Mouse (Mus musculus) heart, embryonic 14.5 days (tissue): ENCODE data around the gene Jund. TPM values are rescaled to one million over a fixed set of nuclear protein-coding genes. Genes with fewer than 3 reads are reported as not detected.

Experiments
- ATAC-seq: fragments of 200-750 bp; cut with Nextera tagmentation; 2 replicates; pipeline ENCODE4 v1.8.0; 2017; ENCODE audit warnings: low read depth, moderate TSS enrichment; ENCODE audit not compliant: insufficient number of reproducible peaks, insufficient read depth, low FRiP score
- H3K27ac ChIP-seq, 2 experiments: fragments of 200-500 bp in 1 of 2; fragments of 300-500 bp in 1 of 2; sonication (generic) in 1 of 2; replicated peaks in 1 of 2; 2 replicates each; pipeline ENCODE4 v1.5.1; 2012 to 2014; ENCODE audit warnings: low read depth in 2 of 2, low read length in 2 of 2, control low read depth in 1 of 2, mild to moderate bottlenecking in 1 of 2, mixed read lengths in 1 of 2; ENCODE audit not compliant: control insufficient read depth in 1 of 2, insufficient read depth in 1 of 2
- H3K27me3 ChIP-seq: fragments of 300-500 bp; sonication (generic); 2 replicates; pipeline ENCODE4 v1.6.1; 2014; ENCODE audit warnings: mild to moderate bottlenecking, low read length, control low read depth; ENCODE audit not compliant: control insufficient read depth, insufficient read depth
- H3K36me3 ChIP-seq: fragments of 300-500 bp; sonication (generic); 2 replicates; pipeline ENCODE4 v1.6.1; 2014; ENCODE audit warnings: mild to moderate bottlenecking, control low read depth, low read length, mixed read lengths; ENCODE audit not compliant: control insufficient read depth, insufficient read depth
- H3K4me1 ChIP-seq, 2 experiments: fragments of 200-500 bp in 1 of 2; fragments of 300-500 bp in 1 of 2; sonication (generic) in 1 of 2; 2 replicates each; pipeline ENCODE4 v1.6.1; 2012 to 2014; ENCODE audit warnings: low read length in 2 of 2, control low read depth in 1 of 2, mixed read lengths in 1 of 2; ENCODE audit not compliant: control insufficient read depth in 2 of 2, insufficient read depth in 2 of 2
- H3K4me2 ChIP-seq: fragments of 300-500 bp; sonication (generic); 2 replicates; pipeline ENCODE4 v1.6.1; 2014; ENCODE audit warnings: mild to moderate bottlenecking, low read length
- H3K4me3 ChIP-seq, 2 experiments: fragments of 200-500 bp in 1 of 2; fragments of 300-500 bp in 1 of 2; sonication (generic) in 1 of 2; 2 replicates each; pipeline ENCODE4 v1.5.1; 2012 to 2014; ENCODE audit warnings: low read length in 2 of 2, mild to moderate bottlenecking in 2 of 2, control low read depth in 1 of 2, low read depth in 1 of 2, moderate library complexity in 1 of 2; ENCODE audit not compliant: control insufficient read depth in 1 of 2, insufficient read depth in 1 of 2
- H3K9ac ChIP-seq: fragments of 300-500 bp; sonication (generic); 2 replicates; pipeline ENCODE4 v1.6.1; 2014; ENCODE audit warnings: mild to moderate bottlenecking, low read length
- H3K9me3 ChIP-seq: fragments of 300-500 bp; sonication (generic); 2 replicates; pipeline ENCODE4 v1.6.1; 2016; ENCODE audit warnings: low read length, control low read depth; ENCODE audit not compliant: control insufficient read depth
- WGBS: fragments of 180-500 bp; shearing (Covaris S2); extraction: QIAGEN DNeasy Blood & Tissue Kit; methylation state at CpG from one replicate; pipeline ENCODE4 v1.1.7; 2014; 5-methylcytosine and 5-hydroxymethylcytosine counted together
- polyA plus RNA-seq: library from polyadenylated mRNA; unstranded; fragments of >200 nt; fragmentation: Nextera tagmentation; extraction: Ambion mirVana; gene quantifications from 2 replicates; pipeline ENCODE4 v1.2.1, GENCODE M21; 2014

Jund gene
- polyA plus RNA-seq, 1 experiment from 2014 or later = 137 TPM

GRCm38 (mm10) chr8:70744806-70745205, 46.1 kb downstream of the Jund start:
- no peak for ATAC-seq
- Histone ChIP-seq H3K9ac (no peak overlapping the region), H3K27me3 (peaks cover 81% of the 10 kb centered on the region), H3K9me3 (no peaks in the 10 kb centered on the region), H3K27ac (no peak overlapping the region), H3K4me1 (peaks cover 14 to 31% of the 10 kb centered on the region in 2 experiments; a peak in 3 of 4 replicates), H3K36me3 (no peaks in the 10 kb centered on the region), H3K4me3 (peak overlapping the region in 1 of 2 experiments; percentile 23; a peak in 1 of 4 replicates), H3K4me2 (no peak overlapping the region)
- 49% methylated on average over 11 of the region's 11 CpGs for WGBS

GRCm38 (mm10) chr8:70745691-70746220, 47.0 kb downstream of the Jund start:
- WGBS = 61% methylated on average over 19 of the region's 19 CpGs
- H3K9ac ChIP-seq = no peak overlapping the region
- H3K4me1 ChIP-seq = peaks cover 14 to 31% of the 10 kb centered on the region in 2 experiments; a peak in 3 of 4 replicates
- no peak overlapping the region for H3K4me2 ChIP-seq
- H3K9me3 ChIP-seq = no peaks in the 10 kb centered on the region
- peaks cover 86% of the 10 kb centered on the region for H3K27me3 ChIP-seq
- no peak overlapping the region for H3K27ac ChIP-seq
- no peaks in the 10 kb centered on the region for H3K36me3 ChIP-seq
- ATAC-seq = no peak
- no peak overlapping the region for H3K4me3 ChIP-seq

- Histone ChIP-seq H3K9ac (no peak overlapping the region), H3K4me1 (peaks cover 12 to 25% of the 10 kb centered on the region in 2 experiments; a peak in 3 of 4 replicates), H3K27ac (no peak overlapping the region), H3K4me2 (no peak overlapping the region), H3K9me3 (no peaks in the 10 kb centered on the region), H3K36me3 (no peaks in the 10 kb centered on the region), H3K27me3 (peaks cover 86% of the 10 kb centered on the region), H3K4me3 (no peak overlapping the region)
- no peak for ATAC-seq
- 54% methylated on average over 9 of the region's 9 CpGs for WGBS
These were observed 47.9 kb downstream of the Jund start for GRCm38 (mm10) chr8:70746676-70747075.

- no peaks in the 10 kb centered on the region for H3K9me3 ChIP-seq
- no peak overlapping the region for H3K27ac ChIP-seq
- H3K9ac ChIP-seq = no peak overlapping the region
- H3K27me3 ChIP-seq = peaks cover 82% of the 10 kb centered on the region
- H3K36me3 ChIP-seq = no peaks in the 10 kb centered on the region
- no peak overlapping the region for H3K4me3 ChIP-seq
- no peak for ATAC-seq
- no peak overlapping the region for H3K4me2 ChIP-seq
- peaks cover 6 to 18% of the 10 kb centered on the region in 2 experiments; a peak in 3 of 4 replicates for H3K4me1 ChIP-seq
- 78% methylated on average over 18 of the region's 18 CpGs for WGBS
These were observed 48.6 kb downstream of the Jund start for GRCm38 (mm10) chr8:70747211-70747890.

GRCm38 (mm10) chr8:70748246-70749096, 49.7 kb downstream of the Jund start:
- peaks cover 10 to 17% of the 10 kb centered on the region in 2 experiments for H3K4me1 ChIP-seq
- H3K27me3 ChIP-seq = peaks cover 71% of the 10 kb centered on the region
- no peaks in the 10 kb centered on the region for H3K9me3 ChIP-seq
- H3K4me2 ChIP-seq = no peak overlapping the region
- no peak overlapping the region for H3K4me3 ChIP-seq
- no peak overlapping the region for H3K27ac ChIP-seq
- no peaks in the 10 kb centered on the region for H3K36me3 ChIP-seq
- ATAC-seq = no peak
- H3K9ac ChIP-seq = no peak overlapping the region
- WGBS = 78% methylated on average over 23 of the region's 23 CpGs

GRCm38 (mm10) chr8:70749097-70749674, 50.4 kb downstream of the Jund start:
- peaks cover 64% of the 10 kb centered on the region for H3K27me3 ChIP-seq
- WGBS = 69% methylated on average over 19 of the region's 19 CpGs

More at GRCm38 (mm10) chr8:70749097-70749674, 50.4 kb downstream of the Jund start:
- Histone ChIP-seq H3K4me3 (no peak overlapping the region), H3K36me3 (no peaks in the 10 kb centered on the region), H3K27ac (no peak overlapping the region), H3K4me1 (peaks cover 14 to 19% of the 10 kb centered on the region in 2 experiments), H3K4me2 (no peak overlapping the region), H3K9me3 (no peaks in the 10 kb centered on the region), H3K9ac (no peak overlapping the region)
- no peak for ATAC-seq
